Mouse (Mus musculus): ENCODE measurements around the gene Sost. TPM values are rescaled to one million over a fixed set of nuclear protein-coding genes. Genes with fewer than 3 reads are reported as not detected.

The Sost gene
- polyA plus RNA-seq, 2 experiments from 2014 or later: not detected

DNA sequence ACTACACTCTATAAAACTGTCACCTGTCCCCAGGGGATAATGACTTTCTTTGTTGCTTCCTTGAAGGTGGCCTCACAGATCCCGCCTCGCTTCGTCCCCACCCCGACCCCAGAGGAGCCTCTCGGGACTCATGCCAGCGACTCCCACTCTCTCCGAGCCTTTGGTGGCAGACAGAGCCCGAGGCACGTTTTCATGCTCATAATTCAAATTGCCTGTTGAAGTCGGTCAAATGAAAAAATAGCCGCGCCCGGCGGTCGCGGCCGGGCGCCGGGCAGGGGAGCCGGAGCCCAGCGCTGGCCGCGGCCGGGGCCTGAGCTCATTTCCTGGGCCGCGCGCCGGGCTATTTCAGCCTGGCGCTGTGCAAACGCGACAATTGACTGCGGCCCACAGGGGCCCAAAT lies 29.7 kb downstream of the Sost start:
- ATAC-seq: no peak

DNA sequence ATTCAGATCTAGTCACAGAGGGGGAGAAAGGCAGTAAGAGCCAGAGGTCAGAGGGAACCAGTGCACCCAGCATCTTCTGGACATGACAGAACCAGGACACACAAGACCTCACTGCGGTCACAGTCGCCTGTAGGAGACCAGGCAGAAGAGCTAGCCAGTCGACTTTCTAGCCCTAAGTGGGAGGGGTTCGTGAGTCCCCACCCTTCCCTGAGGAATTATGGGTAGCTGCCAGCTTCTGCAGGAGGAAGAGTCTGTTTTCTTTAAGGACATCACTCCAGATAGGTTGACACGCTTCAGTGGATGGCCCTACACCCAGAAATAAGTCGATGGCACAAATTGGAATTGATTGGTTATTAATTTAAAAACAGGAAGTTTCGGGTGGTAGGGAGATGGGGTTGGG lies 30.4 kb downstream of the Sost start:
- no peak for ATAC-seq

DNA sequence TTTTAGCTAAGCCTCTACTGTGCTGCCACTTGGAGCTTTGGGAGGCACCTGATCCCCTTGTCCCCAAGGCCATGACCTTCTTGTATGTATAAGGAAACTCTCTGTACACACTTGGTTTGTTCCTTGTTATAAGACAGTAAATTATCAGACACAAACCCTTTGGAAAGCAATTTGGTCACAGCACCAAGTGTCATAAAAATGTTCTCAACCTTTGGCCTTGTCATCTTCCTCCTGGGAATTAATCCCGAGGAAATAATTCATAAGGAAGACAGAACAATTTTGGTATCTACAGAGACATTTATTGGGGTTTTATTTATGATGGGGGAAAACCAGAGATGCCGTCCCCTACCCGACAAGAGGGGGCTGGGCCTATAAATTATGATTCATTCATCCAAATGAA lies 31.1 kb downstream of the Sost start:
- ATAC-seq: no peak

DNA sequence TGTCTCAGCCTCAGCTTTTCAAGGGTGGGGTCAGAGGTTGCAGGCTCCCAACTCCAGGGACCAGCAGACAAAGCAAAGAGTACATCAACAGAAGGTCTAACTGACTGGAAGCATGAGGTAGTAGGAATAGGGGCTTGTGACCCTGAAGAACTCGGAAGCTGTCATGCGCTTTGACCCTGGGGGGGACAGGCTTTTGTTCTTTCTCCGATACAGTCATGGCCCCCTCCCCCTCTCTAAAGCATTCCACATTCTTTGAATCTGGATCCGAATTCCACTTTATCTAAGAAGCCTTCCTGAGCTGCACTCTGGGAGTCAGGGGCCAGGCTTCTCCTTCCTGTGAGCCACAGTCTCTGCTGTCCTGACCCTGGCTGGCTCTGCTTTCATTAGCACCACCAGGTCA lies 34.8 kb downstream of the Sost start:
- ATAC-seq: no peak

DNA sequence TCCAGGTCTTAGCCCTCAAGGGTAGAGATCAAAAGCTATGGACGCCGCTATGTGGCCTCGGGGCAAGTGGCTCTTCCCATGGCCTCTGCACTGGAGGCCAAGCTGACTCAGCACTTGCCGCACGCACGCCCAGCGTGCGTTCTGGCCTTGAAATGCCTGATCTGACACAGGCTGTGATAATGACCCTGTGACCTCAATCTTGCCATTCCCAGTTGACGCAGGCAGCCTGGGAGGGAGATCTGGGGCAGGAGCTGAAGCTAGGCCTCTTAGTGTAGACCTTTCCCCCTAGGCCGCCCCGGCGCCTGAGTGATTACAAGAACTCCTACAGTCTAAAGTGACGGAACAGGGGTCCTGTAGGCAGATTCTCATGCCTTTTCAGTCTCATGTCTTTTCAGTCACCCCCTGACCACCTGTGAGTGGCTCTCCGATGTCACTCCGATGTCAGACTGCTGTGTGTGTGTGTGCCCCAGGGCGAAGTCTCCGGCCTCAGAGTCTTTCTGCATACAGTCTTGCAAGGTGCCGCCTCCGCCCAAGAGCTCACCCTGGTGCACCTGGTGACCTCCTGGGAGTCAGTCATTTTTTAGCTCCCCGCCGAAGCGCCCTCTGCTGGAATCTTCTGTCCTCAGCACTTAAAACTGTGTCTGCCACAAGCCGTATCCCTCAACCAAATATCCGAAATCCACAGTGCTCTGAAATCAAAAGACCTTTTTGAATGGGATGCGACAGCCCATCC lies 38.6 kb downstream of the Sost start:
- ATAC-seq: no peak

DNA sequence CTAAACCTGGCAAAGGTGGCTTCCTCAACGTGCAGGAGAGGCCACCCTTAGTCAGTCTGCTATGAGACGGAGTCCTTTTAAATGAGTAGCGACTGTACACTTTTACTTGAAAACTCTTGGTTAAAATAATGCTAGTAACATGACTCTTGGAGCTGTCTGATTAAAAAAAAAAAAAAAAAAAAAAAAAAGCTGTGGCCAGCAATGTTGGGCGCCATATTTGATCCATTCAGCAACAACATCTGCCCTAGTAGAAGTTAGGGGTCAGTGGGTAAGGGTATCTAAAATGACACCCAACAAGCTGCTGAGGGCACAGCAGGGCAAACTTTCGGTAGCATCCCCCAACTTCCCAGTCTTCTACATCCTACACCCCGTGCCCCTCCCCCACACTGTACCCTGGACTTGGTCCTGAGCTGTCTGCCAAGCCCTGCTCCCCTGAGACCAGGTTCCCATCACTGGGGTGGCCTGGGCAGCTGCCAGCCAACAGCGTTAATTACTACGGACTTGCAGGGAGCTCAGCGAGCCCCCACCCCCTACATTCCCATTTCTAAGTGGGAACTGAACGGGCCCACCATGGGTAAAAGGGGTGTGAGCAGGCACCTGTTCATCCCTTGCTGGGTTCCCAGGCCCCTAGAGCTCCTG lies 39.7 kb downstream of the Sost start:
- no peak for ATAC-seq

DNA sequence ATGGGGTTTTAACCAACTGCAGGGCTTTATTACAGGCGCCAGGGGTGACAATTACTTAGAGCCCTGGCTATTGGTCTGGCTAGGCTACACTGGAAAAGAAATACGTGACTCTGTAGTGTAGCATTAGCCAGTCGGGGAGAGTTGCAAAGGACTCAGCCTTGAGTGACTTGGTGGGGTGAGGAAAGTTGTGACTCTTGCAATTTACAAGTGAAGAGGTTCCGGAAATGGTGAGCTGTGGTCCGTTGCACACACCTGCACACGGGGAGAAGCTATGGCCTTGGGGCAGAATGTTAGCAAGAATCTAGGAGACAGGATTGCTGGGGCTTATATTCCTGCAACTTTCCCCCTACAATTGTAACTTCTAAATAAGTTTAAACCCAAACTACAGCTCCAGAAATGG lies 41.2 kb downstream of the Sost start:
- no peak for ATAC-seq

DNA sequence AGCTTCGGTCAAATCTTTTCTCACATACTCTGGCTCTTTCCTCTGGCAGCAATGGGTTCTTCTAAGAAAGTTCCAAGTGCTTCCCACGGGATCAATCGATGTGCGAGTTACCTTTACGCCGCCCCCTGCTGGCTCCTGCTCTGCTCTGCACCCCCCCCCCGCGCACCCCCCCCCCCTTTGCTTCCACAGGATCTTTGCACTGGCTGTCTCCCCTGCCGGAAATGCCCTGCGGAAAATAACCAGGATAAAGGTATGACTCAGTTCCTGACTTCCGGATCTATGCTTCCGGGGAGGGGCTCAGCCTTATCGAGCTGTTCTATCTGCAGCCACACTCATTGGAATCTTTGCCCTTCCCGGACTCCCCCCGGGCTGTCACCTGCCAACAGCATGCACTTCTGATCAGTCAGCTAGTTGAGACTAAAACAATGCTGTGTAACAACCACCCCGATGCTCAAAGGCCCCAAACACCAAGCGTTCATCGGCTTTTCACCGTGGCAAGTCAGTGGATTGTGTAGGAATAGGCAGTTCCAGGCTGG lies 42.3 kb downstream of the Sost start:
- ATAC-seq: no peak

DNA sequence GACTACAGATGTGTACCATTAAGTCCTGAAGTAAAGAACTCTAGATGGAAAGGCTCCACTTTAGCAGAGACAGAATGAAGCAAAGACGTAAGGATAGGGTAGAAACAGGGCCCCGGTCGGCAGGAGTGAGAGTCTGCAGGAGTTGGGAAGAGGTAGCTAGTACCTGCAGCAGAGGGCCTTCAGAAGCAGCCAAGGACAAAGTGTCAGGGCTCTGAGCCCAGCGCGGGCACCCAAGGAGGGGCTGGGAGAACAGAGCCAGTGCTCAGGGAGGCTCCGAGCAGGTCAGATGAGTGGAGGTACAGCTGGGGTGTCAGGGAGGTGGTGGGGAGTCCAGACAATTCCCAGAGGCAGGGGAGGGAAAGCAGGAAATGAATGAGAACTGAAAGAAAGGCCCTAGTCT lies 42.8 kb downstream of the Sost start:
- ATAC-seq: no peak

DNA sequence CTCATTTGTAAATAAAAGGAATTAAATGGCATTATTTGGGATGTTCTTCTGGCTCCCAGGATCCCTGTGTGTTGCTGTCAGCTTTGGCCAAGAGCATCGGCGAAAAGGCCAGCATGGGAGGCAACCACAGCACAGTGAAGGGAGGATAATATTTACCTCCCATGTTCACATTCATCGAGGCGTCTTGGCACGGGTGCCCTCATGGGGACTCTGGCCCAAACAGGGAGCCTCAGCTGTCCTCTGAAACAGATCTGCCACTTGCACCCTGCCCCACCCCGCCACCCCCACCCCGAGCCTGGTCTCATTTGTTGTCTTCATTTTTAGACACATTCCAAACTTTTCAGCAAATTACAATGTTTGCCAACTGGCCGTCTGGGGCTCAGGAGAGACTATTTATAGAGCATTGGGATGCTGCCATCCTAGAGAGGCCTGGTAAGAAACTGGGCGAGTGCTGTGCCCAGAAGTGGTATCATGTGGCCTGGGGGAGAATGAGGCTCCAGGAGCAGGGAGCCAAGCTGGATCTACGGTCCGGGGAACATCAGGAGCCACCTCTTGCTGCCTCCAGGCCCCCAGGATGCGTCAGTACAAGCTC lies 45.4 kb downstream of the Sost start:
- no peak for ATAC-seq

DNA sequence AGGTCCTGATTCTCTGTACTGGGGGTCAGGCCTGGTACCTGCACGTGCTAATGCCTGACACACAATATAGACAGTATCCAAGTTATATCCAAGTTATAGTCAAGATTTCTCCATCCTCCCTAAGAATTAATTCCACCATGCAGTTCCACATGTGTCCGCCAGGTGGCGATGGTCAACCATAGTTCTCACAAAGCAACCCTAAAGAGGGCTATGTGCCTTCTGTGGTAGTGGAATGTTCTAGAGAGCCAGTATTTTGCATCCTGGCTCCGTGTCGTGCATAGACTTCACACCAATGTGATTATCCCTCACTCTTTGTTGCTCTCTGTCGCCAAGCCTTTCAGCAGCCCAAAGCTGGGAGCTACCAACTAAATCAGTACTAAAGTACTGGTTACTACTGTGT lies 47.2 kb downstream of the Sost start:
- ATAC-seq: no peak

DNA sequence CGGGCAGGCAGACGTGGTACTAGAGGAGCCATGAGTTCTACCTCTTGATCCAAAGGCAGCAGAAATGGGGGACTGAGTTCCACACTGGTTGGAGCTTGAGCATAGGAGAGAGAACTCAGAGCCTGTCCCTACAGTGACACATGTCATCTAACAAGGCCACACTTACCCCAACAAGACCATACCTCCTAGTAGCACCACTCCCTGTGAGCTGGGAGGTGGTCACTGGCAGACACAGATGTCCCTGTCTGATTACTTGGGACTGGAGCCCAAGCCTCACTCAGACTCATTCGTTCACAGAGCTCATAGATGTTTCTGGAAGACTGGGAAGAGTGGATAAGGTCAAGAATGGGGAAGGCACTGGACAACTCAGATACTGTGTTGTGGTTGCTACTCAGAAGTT lies 48.2 kb downstream of the Sost start:
- no peak for ATAC-seq

DNA sequence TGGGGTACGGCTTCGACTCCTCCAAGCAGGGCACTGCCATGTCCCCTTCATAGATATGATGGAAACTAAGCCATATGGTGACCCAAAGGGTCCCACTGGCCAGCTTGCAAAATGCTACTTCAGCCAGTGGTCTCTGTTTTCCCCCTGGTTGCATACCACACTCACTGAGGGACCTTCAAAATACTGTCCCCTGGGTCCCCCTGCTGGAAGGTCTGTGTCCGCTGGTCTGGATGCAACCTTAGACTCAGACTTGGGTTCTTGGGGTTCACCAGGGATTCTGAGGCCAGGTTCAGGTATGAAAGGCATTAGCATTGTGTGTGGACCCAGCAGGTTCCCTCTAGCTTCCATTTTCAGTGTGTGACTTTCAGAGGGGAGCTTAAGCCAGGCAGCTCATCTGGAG lies 50.0 kb downstream of the Sost start:
- no peak for ATAC-seq

DNA sequence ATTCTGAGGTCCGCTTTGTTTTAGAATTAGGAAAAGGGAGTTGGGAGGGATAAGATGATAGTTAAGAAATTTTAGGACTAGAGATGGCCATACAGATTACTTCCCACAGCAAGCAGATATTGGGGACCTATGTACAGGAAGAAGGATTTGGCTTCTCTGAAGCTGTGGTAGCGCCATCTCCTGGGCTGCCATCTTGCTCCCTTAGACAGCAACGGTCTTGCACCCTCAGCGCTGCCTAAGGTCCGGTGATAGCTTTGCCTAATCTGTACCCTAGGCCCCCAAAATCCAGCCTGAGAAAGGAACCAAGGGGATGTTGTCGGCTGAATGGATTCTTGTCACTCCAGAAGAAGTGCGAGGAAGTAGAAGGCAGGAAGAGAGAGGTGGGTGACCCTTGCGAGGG lies 53.2 kb downstream of the Sost start:
- ATAC-seq: no peak

Other genes starting within 250 kb of the Sost start
- gene Dhx8, start 234.1 kb downstream of the Sost start, polyA plus RNA-seq (2017; shearing (Covaris generic)): 10 to 100 TPM; 23.6 to 25.5 TPM
- gene Etv4, start 181.6 kb downstream of the Sost start, polyA plus RNA-seq (2017; shearing (Covaris generic)): 1 to 10 TPM in 1 of 2 experiments, not detected in 1; 1.0 TPM
- not detected for gene Meox1, start 72.6 kb downstream of the Sost start, polyA plus RNA-seq (2017; shearing (Covaris generic))
- gene Cfap97d1, start 17.3 kb upstream of the Sost start, polyA plus RNA-seq (2017; shearing (Covaris generic)): not detected
- 1 to 10 TPM; 1.3 to 1.9 TPM for gene Dusp3, start 20.0 kb upstream of the Sost start, polyA plus RNA-seq (2017; shearing (Covaris generic))
- under 1 TPM in 1 of 2 experiments, not detected in 1; 0.36 TPM for gene Mpp3, start 61.4 kb upstream of the Sost start, polyA plus RNA-seq (2017; shearing (Covaris generic))
- under 1 TPM in 1 of 2 experiments, not detected in 1; 0.13 TPM for gene Cd300lg, start 74.5 kb upstream of the Sost start, polyA plus RNA-seq (2017; shearing (Covaris generic))
- 1 to 10 TPM; 2.5 to 3.7 TPM for gene Mpp2, start 121.5 kb upstream of the Sost start, polyA plus RNA-seq (2017; shearing (Covaris generic))
- gene Ppy, start 134.3 kb upstream of the Sost start, polyA plus RNA-seq (2017; shearing (Covaris generic)): not detected
- gene Pyy, start 140.8 kb upstream of the Sost start, polyA plus RNA-seq (2017; shearing (Covaris generic)): not detected
- not detected for gene Nags, start 178.5 kb upstream of the Sost start, polyA plus RNA-seq (2017; shearing (Covaris generic))
- gene Tmem101, start 189.4 kb upstream of the Sost start, polyA plus RNA-seq (2017; shearing (Covaris generic)): 10 to 100 TPM; 13.5 to 15.4 TPM
- 10 to 100 TPM; 44.8 to 78.5 TPM for gene Lsm12, start 218.3 kb upstream of the Sost start, polyA plus RNA-seq (2017; shearing (Covaris generic))
- 10 to 100 TPM; 24.6 to 36.3 TPM for gene G6pc3, start 222.6 kb upstream of the Sost start, polyA plus RNA-seq (2017; shearing (Covaris generic))